Mouse (Mus musculus): ENCODE data around the gene Nap1l1. TPM values are rescaled to one million over a fixed set of nuclear protein-coding genes. Genes with fewer than 3 reads are reported as not detected.

The Nap1l1 gene
- polyA plus RNA-seq, 1 experiment from 2014 or later = 371 TPM

DNA sequence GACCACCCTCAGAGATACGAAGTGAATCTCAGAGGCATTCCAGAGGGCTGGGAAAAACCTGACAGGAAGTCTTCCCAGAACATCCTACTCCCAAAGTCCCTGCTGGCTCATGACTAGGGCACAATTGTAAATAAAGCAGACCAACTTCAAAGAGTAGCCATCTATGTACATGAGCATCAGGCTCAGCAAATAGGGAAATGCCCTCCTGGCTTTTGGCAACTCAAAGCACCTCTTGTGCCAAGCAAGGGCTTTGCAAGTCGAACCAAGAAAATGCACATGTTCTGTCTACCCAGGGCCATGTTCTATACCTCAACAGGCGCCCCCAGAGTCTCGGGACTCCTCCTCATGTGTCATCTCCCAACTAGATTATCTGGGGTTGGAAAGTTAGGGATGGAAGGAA lies 48.6 kb downstream of the Nap1l1 start:
- H3K4me1 ChIP-seq = peaks cover 49% of the 10 kb centered on the region

DNA sequence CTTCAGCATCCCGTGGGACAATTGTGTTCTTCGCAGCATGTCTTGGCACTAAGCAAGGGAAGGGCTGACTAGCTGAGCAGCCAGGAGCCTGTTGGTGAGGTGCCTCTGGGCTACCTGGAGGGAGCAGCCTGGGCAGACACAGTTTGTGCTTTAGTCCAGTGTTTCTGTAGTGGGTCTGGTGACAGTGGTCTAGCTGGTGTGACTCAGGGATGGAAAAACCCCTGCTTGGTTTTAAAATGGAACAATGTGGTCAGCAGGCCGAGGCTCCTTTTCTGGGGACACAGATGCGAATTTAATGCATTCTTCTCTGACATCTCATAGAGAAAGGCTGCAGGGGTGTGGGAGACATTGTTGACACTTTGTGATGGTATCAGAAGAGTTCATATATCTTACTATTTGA lies 49.2 kb downstream of the Nap1l1 start:
- no peak for DNase-seq (ENCODE audit: low spot score)
- WGBS = 81% methylated on average over 4 of the region's 4 CpGs
- Histone ChIP-seq H3K4me3 (no peak overlapping the region), H3K4me1 (peaks cover 49% of the 10 kb centered on the region), H3K27ac (replicated peaks) (no peak overlapping the region), H3K36me3 (replicated peaks) (no peaks in the 10 kb centered on the region), H3K27me3 (replicated peaks; ENCODE audit: low read depth, poor library complexity, severe bottlenecking) (0 out of 2 replicates have a peak, but pooled peaks cover 4% of the 10 kb centered on the region), H3K9me3 (no peaks in the 10 kb centered on the region)

More for the DNA sequence above, 48.6 kb downstream of the Nap1l1 start:
- Histone ChIP-seq H3K27ac (replicated peaks) (no peak overlapping the region), H3K9me3 (no peaks in the 10 kb centered on the region), H3K4me3 (no peak overlapping the region), H3K36me3 (replicated peaks) (no peaks in the 10 kb centered on the region), H3K27me3 (replicated peaks; ENCODE audit: low read depth, poor library complexity, severe bottlenecking) (0 out of 2 replicates have a peak, but pooled peaks cover 9% of the 10 kb centered on the region)
- WGBS = 64% methylated on average over 4 of the region's 4 CpGs
- DNase-seq (ENCODE audit: low spot score) = no peak

DNA sequence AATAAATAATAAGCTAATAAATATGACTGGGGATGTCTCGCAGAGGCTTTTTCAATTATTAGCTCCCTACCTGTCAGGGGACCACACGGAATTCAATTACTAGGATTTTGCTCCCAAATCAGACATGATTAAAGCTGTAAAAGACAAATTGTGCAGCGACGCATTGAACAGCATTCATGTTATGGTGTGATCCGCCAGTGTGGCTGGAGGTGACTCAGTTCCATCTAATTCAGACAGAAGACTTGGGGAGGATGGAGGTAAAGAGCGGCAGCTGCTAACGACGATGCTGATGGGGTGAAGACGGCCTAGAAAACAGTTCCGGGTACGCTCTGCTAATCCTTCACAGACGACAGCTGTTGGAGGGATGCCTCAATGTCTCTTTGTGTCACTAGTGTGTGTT lies 50.9 kb downstream of the Nap1l1 start:
- no peaks in the 10 kb centered on the region for H3K36me3 ChIP-seq (replicated peaks)
- WGBS = 60% methylated on average over 12 of the region's 12 CpGs
- DNase-seq (ENCODE audit: low spot score) = no peak
- H3K27me3 ChIP-seq (replicated peaks; ENCODE audit: low read depth, poor library complexity, severe bottlenecking) = 0 out of 2 replicates have a peak, but pooled peaks cover 4% of the 10 kb centered on the region
- peaks cover 46% of the 10 kb centered on the region for H3K4me1 ChIP-seq
- no peaks in the 10 kb centered on the region for H3K9me3 ChIP-seq
- H3K27ac ChIP-seq (replicated peaks) = no peak overlapping the region
- H3K4me3 ChIP-seq = no peak overlapping the region

DNA sequence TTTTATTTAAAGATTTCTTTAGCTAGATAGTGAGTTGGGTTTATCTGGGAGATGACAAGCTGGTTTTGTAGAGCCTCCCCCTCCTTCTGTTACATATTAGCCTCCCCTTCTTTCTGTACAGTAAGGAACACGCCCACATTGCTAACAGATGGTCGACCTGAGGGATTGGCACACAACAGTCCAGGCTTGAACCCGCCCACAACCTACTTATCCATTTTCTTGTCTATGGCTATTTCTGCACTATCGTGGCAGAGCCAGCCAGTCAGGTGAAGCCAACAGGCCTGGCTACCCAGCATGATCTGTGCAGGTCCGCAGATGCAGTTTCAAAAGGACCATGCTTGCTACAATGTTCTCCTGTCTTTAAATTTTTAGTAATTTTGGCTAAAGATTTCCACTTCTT lies 54.0 kb downstream of the Nap1l1 start:
- Histone ChIP-seq H3K4me3 (no peak overlapping the region), H3K9me3 (no peaks in the 10 kb centered on the region), H3K27ac (replicated peaks) (no peak overlapping the region), H3K27me3 (replicated peaks; ENCODE audit: low read depth, poor library complexity, severe bottlenecking) (0 out of 2 replicates have a peak, but pooled peaks cover 4% of the 10 kb centered on the region), H3K4me1 (peaks cover 26% of the 10 kb centered on the region), H3K36me3 (replicated peaks) (no peaks in the 10 kb centered on the region)
- no peak for DNase-seq (ENCODE audit: low spot score)
- 86% methylated on average over 5 of the region's 5 CpGs for WGBS

DNA sequence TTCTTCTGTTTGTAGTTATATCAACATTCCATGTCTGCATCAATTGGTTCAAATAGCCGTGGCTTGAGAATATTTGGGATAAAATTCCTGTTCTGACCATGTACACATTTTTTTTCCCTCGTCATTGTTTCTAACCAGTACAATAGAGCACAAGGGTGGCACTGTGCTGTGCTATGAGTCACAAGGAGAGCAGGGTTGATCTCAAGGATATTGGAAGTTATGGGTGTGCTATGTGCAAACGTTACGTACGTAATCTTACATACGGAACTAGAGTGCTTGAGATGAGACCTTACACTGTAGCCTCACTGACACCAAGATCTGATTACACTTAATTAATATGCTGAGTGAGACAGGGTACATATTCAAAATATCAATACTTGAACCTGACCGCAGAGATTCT lies 54.6 kb downstream of the Nap1l1 start:
- Histone ChIP-seq H3K27ac (replicated peaks) (no peak overlapping the region), H3K4me3 (no peak overlapping the region), H3K4me1 (peaks cover 25% of the 10 kb centered on the region), H3K27me3 (replicated peaks; ENCODE audit: low read depth, poor library complexity, severe bottlenecking) (0 out of 2 replicates have a peak, but pooled peaks cover 4% of the 10 kb centered on the region), H3K9me3 (no peaks in the 10 kb centered on the region), H3K36me3 (replicated peaks) (no peaks in the 10 kb centered on the region)
- no peak for DNase-seq (ENCODE audit: low spot score)
- 91% methylated on average over 7 of the region's 7 CpGs for WGBS

DNA sequence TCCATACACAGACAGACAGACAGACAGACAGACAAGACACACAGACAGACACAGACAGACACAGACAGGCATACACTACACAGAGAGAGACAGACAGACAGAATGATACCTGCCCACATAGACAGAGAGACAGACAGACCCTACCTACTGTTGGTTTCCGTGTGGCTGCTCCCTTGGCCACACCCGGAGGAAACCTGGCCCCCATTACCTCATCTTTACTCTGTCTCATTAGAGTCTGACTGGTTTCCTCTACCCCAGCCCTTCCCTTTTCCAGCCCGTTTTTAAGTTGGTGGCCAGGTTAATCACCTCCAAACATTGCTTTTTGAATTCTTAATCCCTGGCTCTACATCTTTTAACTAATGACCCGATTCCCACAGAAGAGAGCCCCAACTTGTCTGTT lies 55.3 kb downstream of the Nap1l1 start:
- Histone ChIP-seq H3K27ac (replicated peaks) (no peak overlapping the region), H3K4me3 (no peak overlapping the region), H3K36me3 (replicated peaks) (no peaks in the 10 kb centered on the region), H3K4me1 (peaks cover 20% of the 10 kb centered on the region), H3K9me3 (no peaks in the 10 kb centered on the region), H3K27me3 (replicated peaks; ENCODE audit: low read depth, poor library complexity, severe bottlenecking) (no peaks in the 10 kb centered on the region)
- DNase-seq (ENCODE audit: low spot score) = no peak
- 73% methylated on average over 4 of the region's 4 CpGs for WGBS

DNA sequence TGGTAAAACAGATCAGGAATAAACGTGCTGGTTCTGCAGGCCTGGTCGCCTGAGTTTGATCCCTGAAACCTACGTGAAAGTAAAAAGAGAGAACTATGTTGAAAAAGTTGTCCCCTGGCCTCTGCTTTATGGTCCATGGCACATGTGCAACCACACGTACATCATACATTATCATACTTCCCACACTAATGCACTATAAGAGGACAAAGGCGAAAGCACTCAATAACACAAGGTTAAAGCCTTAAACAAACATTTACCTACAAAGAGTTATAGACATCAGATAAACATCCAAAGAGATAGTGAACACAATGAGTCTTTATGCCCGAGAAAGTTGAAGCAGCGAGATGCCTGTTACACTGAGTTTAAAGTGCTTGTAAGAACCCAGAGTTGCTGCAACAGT lies 57.4 kb downstream of the Nap1l1 start:
- no peak for DNase-seq (ENCODE audit: low spot score)
- Histone ChIP-seq H3K27me3 (replicated peaks; ENCODE audit: low read depth, poor library complexity, severe bottlenecking) (no peaks in the 10 kb centered on the region), H3K36me3 (replicated peaks) (no peaks in the 10 kb centered on the region), H3K9me3 (no peaks in the 10 kb centered on the region), H3K4me3 (no peak overlapping the region), H3K27ac (replicated peaks) (no peak overlapping the region), H3K4me1 (peaks cover 25% of the 10 kb centered on the region)
- 89% methylated on average over 7 of the region's 7 CpGs for WGBS

DNA sequence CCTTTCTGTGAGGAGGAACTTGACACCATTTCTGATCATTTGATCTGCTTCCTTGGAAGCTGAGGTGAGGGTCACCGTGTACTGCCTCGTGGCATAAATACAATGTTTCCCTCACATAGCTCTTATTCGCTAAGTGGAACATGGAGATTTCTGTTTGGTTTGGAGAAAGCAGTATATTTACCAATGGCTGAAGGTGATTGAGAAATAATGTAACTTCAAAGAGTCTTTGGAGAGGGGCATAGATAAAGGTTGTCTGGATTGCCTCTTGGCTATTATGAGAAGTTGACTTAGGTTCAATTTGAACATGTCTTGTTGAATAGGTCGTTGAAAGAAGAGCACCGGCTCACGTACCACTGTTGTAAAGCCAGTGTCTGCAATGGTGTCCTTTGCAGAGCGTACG lies 61.7 kb downstream of the Nap1l1 start:
- no peaks in the 10 kb centered on the region for H3K27me3 ChIP-seq (replicated peaks; ENCODE audit: low read depth, poor library complexity, severe bottlenecking)
- no peak overlapping the region for H3K4me3 ChIP-seq
- H3K4me1 ChIP-seq = peaks cover 53% of the 10 kb centered on the region
- DNase-seq (ENCODE audit: low spot score) = no peak
- H3K27ac ChIP-seq (replicated peaks) = no peak overlapping the region
- 70% methylated on average over 8 of the region's 8 CpGs for WGBS
- no peaks in the 10 kb centered on the region for H3K9me3 ChIP-seq
- H3K36me3 ChIP-seq (replicated peaks) = no peaks in the 10 kb centered on the region

DNA sequence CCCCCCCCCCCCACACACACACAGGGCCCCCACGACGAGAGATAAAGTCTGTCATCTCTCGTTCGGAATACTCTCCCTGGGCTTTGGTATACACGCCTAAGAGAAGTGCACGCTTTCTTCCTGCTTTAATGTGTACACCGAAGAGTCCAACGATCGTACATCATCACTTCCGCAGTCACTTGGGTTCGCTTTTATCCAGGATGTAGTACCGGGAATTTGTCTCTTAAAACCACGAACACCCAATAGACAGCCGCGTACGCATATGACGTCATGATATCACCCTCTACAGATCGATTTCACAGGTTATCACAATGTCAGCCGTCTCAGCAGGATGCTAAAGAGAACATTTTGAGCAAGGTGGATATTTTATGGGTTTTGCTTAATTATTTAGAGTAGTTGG lies 64.4 kb downstream of the Nap1l1 start:
- H3K27me3 ChIP-seq (replicated peaks; ENCODE audit: low read depth, poor library complexity, severe bottlenecking) = no peaks in the 10 kb centered on the region

DNA sequence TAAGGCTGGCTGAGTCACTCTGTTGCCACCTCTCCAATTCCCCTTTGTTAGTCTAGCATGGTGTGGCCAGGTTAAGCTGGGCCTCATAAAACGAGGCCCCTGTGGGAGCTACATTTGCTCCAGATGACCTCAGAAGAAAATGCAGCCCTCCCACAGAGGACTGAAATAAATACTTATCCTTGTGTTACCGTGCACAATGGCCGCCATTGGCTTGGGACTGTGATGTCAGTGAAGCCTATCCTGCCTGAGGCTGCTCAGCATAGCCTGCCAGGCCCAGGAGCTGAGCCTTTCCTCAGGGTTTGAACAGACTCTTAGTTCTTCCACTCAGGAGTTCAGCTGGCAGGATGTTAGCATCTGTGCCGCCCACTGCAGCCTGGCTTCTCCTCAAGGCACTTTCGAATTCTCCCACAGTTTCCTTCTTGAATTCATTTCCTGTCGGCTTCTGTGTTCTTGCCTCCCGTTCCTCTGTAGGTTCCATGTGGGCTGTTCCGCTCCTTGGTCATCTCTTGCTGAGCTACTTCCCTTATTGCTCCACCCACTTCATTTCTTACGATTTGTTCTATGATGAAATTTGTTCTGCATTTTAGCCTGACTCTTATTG lies 66.8 kb downstream of the Nap1l1 start:
- peak overlapping the region; percentile 21; the same call in 1 of the 2 replicates for H3K4me3 ChIP-seq
- no peaks in the 10 kb centered on the region for H3K27me3 ChIP-seq (replicated peaks; ENCODE audit: low read depth, poor library complexity, severe bottlenecking)
- no peaks in the 10 kb centered on the region for H3K36me3 ChIP-seq (replicated peaks)
- DNase-seq (ENCODE audit: low spot score) = peak; percentile 71
- no peaks in the 10 kb centered on the region for H3K9me3 ChIP-seq
- 22% methylated on average over 9 of the region's 9 CpGs for WGBS
- H3K4me1 ChIP-seq = peaks cover 77% of the 10 kb centered on the region
- peak overlapping the region; percentile 76 for H3K27ac ChIP-seq (replicated peaks)

More for the DNA sequence above, 64.4 kb downstream of the Nap1l1 start:
- Histone ChIP-seq H3K9me3 (no peaks in the 10 kb centered on the region), H3K27ac (replicated peaks) (no peak overlapping the region), H3K4me3 (no peak overlapping the region), H3K4me1 (peaks cover 65% of the 10 kb centered on the region), H3K36me3 (replicated peaks) (no peaks in the 10 kb centered on the region)
- WGBS = 88% methylated on average over 19 of the region's 19 CpGs
- no peak for DNase-seq (ENCODE audit: low spot score)

DNA sequence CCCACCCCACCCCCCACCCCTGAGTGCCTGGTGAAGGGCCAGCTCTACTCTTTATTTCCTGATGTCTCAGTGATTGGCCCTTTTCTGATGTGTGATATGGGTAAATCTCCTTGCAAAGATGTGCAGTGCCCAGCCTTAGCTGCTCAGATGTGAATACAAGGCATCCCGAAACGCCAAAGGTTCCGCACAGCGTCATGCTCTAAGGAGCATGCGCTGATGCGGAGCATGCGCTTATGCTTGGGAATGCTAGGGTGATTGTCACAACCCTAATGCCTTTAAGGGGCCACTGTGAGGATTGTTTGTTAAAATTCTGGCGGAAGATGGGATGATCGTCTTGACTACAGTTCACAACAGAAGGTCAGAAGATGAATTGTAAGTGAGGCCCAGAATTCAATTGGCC lies 67.7 kb downstream of the Nap1l1 start:
- Histone ChIP-seq H3K4me3 (no peak overlapping the region), H3K9me3 (no peaks in the 10 kb centered on the region), H3K36me3 (replicated peaks) (no peaks in the 10 kb centered on the region), H3K27me3 (replicated peaks; ENCODE audit: low read depth, poor library complexity, severe bottlenecking) (no peaks in the 10 kb centered on the region), H3K27ac (replicated peaks) (0 out of 2 replicates have a peak overlapping the region, but pooled peaks have one; percentile 16), H3K4me1 (peaks cover 70% of the 10 kb centered on the region)
- DNase-seq (ENCODE audit: low spot score) = no peak
- WGBS = 77% methylated on average over 9 of the region's 9 CpGs

DNA sequence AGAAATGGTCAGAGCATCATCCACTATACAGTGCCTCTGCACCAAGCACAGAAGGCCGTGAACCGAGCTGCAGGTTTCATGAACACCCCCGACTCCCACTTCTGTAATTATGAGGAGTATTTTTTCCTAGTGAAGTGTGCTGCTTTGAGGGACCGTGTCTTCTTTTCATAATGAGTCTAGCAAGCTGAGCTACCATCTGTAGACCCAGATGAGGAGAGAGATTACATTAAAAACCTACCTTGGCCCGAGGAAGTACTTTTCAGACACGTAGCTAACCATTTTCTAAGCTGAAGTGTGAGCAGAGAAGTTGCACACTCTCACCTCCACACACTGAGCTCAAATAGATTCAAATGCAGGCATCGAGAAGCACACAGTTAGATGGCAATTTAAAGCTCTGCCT lies 70.1 kb downstream of the Nap1l1 start:
- H3K27me3 ChIP-seq (replicated peaks; ENCODE audit: low read depth, poor library complexity, severe bottlenecking) = no peaks in the 10 kb centered on the region
- H3K9me3 ChIP-seq = no peaks in the 10 kb centered on the region
- DNase-seq (ENCODE audit: low spot score) = no peak
- peaks cover 63% of the 10 kb centered on the region for H3K4me1 ChIP-seq
- WGBS = 87% methylated on average over 7 of the region's 7 CpGs
- no peak overlapping the region for H3K4me3 ChIP-seq
- no peaks in the 10 kb centered on the region for H3K36me3 ChIP-seq (replicated peaks)
- H3K27ac ChIP-seq (replicated peaks) = peak overlapping the region; percentile 72; the same call in 1 of the 2 replicates

DNA sequence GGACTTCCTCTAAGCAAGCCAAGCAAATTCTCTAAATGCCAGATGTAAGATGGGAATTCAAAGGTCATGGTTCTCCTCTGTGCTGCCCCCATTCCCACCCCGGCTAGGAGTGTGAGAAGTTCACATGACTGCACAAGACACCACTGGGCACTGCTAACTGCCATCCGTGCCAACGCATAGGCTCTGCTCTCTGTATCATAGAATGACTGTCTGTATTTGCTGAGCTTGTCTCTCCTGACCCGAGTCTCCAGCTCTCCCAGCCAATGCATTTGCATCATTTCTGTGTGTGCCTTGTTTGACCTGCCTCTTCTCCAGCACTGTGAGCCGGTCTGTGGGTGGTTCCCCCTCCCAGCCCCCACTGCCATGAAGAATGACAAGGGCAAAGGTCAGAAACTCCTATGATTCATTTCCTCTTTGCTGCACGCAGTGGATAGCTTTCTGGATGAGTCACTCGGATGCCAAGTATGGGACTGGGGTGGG lies 70.8 kb downstream of the Nap1l1 start:
- Histone ChIP-seq H3K27ac (replicated peaks) (peak overlapping the region; percentile 72), H3K4me1 (peaks cover 56% of the 10 kb centered on the region), H3K9me3 (no peaks in the 10 kb centered on the region), H3K36me3 (replicated peaks) (no peaks in the 10 kb centered on the region), H3K4me3 (no peak overlapping the region), H3K27me3 (replicated peaks; ENCODE audit: low read depth, poor library complexity, severe bottlenecking) (no peaks in the 10 kb centered on the region)
- peak; percentile 48 for DNase-seq (ENCODE audit: low spot score)
- WGBS = 26% methylated on average over 7 of the region's 7 CpGs

Measured in embryonic facial prominence, embryonic 10.5 days (tissue).